Mouse (Mus musculus) midbrain, embryonic 16.5 days (tissue): ENCODE results near the gene Baz2b. TPM values are rescaled to one million over a fixed set of nuclear protein-coding genes. Genes with fewer than 3 reads are reported as not detected.
A peak's percentile ranks its signal among the peaks of the same experiment; 100 is the strongest.

ENCODE experiments used
- ATAC-seq: fragments of 200-750 bp; cut with Nextera tagmentation; 2 replicates; pipeline ENCODE4 v1.8.0; 2017; ENCODE audit warnings: moderate TSS enrichment
- H3K27ac ChIP-seq: fragments of 300-500 bp; sonication (generic); 2 replicates; pipeline ENCODE4 v1.5.1; 2014; ENCODE audit warnings: mild to moderate bottlenecking, low read length, mixed read lengths
- H3K27me3 ChIP-seq: fragments of 300-500 bp; sonication (generic); 2 replicates; pipeline ENCODE4 v1.6.1; 2014; ENCODE audit warnings: low read depth, low read length, mixed read lengths; ENCODE audit not compliant: control insufficient read depth, insufficient read depth
- H3K36me3 ChIP-seq: fragments of 300-500 bp; sonication (generic); 2 replicates; pipeline ENCODE4 v1.6.1; 2014; ENCODE audit warnings: mild to moderate bottlenecking, low read length, moderate library complexity, mixed read lengths; ENCODE audit not compliant: control insufficient read depth, insufficient read depth
- H3K4me1 ChIP-seq: fragments of 300-500 bp; sonication (generic); 2 replicates; pipeline ENCODE4 v1.6.1; 2014; ENCODE audit warnings: mild to moderate bottlenecking, low read length, mixed read lengths; ENCODE audit not compliant: control insufficient read depth, insufficient read depth
- H3K4me2 ChIP-seq: fragments of 300-500 bp; sonication (generic); 2 replicates; pipeline ENCODE4 v1.6.1; 2014; ENCODE audit warnings: mild to moderate bottlenecking, low read length, mixed read lengths
- H3K4me3 ChIP-seq: fragments of 300-500 bp; sonication (generic); 2 replicates; pipeline ENCODE4 v1.5.1; 2014; ENCODE audit warnings: low read depth, mild to moderate bottlenecking, low read length, moderate library complexity, mixed read lengths
- H3K9ac ChIP-seq: fragments of 300-500 bp; sonication (generic); 2 replicates; pipeline ENCODE4 v1.6.1; 2014; ENCODE audit warnings: low read depth, low read length, mixed read lengths
- H3K9me3 ChIP-seq: fragments of 300-500 bp; sonication (generic); replicated peaks from 2 replicates; pipeline ENCODE4 v1.6.1; 2014; ENCODE audit warnings: mild to moderate bottlenecking, low read length, mixed read lengths; ENCODE audit not compliant: control insufficient read depth, poor library complexity, severe bottlenecking
- WGBS: fragments of 180-500 bp; shearing (Covaris S2); extraction: QIAGEN DNeasy Blood & Tissue Kit; methylation state at CpG from one replicate; pipeline ENCODE4 v1.1.7; 2014; 5-methylcytosine and 5-hydroxymethylcytosine counted together
- polyA plus RNA-seq: library from polyadenylated mRNA; unstranded; fragments of >200 nt; fragmentation: Nextera tagmentation; extraction: Ambion mirVana; gene quantifications from 2 replicates; pipeline ENCODE4 v1.2.1, GENCODE M21; 2015

Baz2b gene
- polyA plus RNA-seq, 1 experiment from 2014 or later = 75.3 TPM

DNA sequence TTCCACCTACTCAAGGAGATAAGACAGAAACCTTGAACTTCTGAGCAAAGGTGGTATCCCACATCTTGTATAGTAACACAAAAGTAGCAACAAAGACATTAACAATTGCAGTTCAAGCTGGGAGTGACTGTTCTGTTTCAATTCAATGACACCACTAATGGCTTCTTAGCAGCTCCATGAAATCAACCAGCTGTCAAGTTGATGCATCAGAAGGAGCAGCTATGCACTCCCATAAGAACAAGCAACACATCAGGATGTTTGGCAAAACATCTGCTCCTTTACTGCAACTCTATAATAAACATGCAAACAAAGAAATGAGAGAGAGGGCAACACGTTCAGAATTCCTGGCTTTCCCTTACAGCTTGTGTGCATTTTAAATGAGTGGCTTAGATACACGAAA, 87.5 kb downstream of the Baz2b start:
- Histone ChIP-seq H3K4me1 (peaks cover 30% of the 10 kb centered on the region), H3K4me3 (no peak overlapping the region), H3K9ac (no peak overlapping the region), H3K36me3 (no peaks in the 10 kb centered on the region), H3K27ac (no peak overlapping the region), H3K27me3 (no peaks in the 10 kb centered on the region), H3K4me2 (peak overlapping the region; percentile 44), H3K9me3 (no peaks in the 10 kb centered on the region)
- no peak for ATAC-seq
- WGBS = 17% methylated on average over 2 of the region's 2 CpGs

DNA sequence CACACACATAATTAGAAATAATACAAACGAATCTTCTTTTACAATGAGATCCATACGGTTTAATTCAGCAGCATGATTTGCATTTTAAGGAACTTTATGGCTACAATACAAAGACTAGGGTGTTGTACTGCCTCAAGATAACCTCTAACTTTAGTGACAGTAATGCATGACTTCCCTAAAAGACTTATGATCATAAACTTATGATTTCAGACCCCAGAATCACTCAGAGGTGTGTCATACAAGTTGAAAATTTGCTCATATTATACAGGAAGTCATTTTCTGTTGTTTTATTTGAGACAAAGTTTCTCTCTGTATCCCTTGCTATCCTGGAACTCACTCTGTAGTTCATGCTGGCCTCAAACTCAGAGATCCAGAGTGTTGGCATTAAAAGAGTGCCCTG, 89.0 kb downstream of the Baz2b start:
- no peak for ATAC-seq
- no peaks in the 10 kb centered on the region for H3K27me3 ChIP-seq
- no peak overlapping the region for H3K9ac ChIP-seq
- WGBS = 82% methylated on average over 2 of the region's 2 CpGs
- no peak overlapping the region for H3K4me3 ChIP-seq
- no peak overlapping the region for H3K27ac ChIP-seq
- no peak overlapping the region for H3K4me2 ChIP-seq
- H3K36me3 ChIP-seq = no peaks in the 10 kb centered on the region
- peaks cover 25% of the 10 kb centered on the region for H3K4me1 ChIP-seq
- H3K9me3 ChIP-seq = no peaks in the 10 kb centered on the region

DNA sequence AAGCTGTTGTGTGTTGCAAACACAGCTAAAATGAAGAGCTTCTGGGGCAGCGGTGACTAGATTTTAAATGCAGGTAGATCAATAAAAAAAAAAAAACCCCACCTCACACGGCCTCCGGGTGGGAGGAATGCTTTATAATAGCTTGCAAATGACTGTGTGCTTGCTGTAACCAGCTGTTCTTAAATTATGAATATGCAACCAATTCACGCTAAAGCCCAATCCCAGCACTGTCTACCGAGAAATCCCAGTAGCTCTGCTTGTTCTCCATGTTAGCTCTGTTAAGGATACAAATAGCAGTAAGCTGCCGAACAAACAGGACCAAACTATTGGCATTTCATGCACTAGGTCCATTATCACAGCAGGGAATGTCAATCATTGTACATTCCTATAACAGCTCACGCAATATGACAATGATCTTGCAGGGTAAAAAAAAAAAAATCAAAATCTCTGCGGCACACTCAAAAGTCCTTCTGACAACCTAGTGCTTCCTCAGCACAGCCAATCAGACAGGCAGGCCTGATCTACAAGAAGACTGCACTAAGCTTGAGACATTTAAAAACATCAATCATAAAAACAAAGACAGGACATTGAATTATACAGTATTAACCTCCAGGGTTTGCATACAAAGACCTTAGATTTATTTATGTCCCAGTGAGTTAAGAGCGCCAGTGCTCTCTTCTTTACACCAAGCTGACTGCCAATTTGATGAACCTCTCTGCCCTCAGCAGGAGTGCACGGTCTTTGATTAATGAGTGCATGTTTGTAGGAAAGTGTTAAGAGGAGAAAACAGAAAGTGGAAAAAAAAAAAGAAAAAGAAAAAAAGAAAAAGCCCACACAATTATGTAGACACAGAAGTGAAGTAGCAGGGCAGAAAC, 90.7 kb downstream of the Baz2b start:
- no peak overlapping the region for H3K4me3 ChIP-seq
- no peaks in the 10 kb centered on the region for H3K9me3 ChIP-seq
- no peak overlapping the region for H3K9ac ChIP-seq
- WGBS = 13% methylated on average over 10 of the region's 10 CpGs
- H3K4me1 ChIP-seq = peaks cover 25% of the 10 kb centered on the region
- peak overlapping the region; percentile 24 for H3K4me2 ChIP-seq
- peak overlapping the region; percentile 35; the same call in 1 of the 2 replicates for H3K27ac ChIP-seq
- H3K36me3 ChIP-seq = no peaks in the 10 kb centered on the region
- H3K27me3 ChIP-seq = no peaks in the 10 kb centered on the region
- ATAC-seq = peak; percentile 52; the same call in 1 of the 2 replicates

DNA sequence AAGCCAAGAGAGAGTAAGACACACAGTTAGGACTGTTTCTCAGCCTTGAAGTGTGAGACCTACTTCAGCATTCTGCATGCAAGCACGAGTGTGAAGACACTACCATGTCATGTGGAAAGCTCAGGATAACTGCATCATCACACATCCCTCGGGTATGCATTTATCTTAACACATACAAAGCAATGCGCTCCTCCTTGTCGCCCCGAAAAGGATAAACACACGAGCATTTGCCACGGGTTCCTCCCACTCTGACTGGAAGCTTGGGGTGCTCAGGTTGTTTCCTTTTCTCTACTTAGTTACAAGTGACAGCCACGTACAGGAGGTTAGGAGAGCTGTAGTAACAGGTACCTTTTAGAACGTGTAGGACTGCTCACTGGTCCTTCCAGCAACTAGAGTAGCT, 91.8 kb downstream of the Baz2b start:
- Histone ChIP-seq H3K4me3 (no peak overlapping the region), H3K4me2 (no peak overlapping the region), H3K27me3 (no peaks in the 10 kb centered on the region), H3K4me1 (peaks cover 27% of the 10 kb centered on the region), H3K27ac (no peak overlapping the region; the same call in 1 of the 2 replicates), H3K9me3 (no peaks in the 10 kb centered on the region), H3K36me3 (no peaks in the 10 kb centered on the region), H3K9ac (no peak overlapping the region)
- 64% methylated on average over 9 of the region's 9 CpGs for WGBS
- peak; percentile 21; the same call in 1 of the 2 replicates for ATAC-seq

- WGBS = 44% methylated on average over 12 of the region's 12 CpGs
- Histone ChIP-seq H3K27ac (no peak overlapping the region), H3K4me2 (no peak overlapping the region), H3K9me3 (no peaks in the 10 kb centered on the region), H3K36me3 (0 out of 2 replicates have a peak, but pooled peaks cover 4% of the 10 kb centered on the region), H3K4me3 (no peak overlapping the region), H3K27me3 (no peaks in the 10 kb centered on the region), H3K9ac (no peak overlapping the region), H3K4me1 (peaks cover 20% of the 10 kb centered on the region)
- ATAC-seq = no peak
Measured at GRCm38 (mm10) chr2:60115891-60116554, 93.6 kb downstream of the Baz2b start.

GRCm38 (mm10) chr2:60114901-60115300, 94.7 kb downstream of the Baz2b start:
- H3K4me2 ChIP-seq = no peak overlapping the region
- ATAC-seq = no peak
- 87% methylated on average over 4 of the region's 4 CpGs for WGBS
- H3K27me3 ChIP-seq = no peaks in the 10 kb centered on the region
- no peak overlapping the region for H3K9ac ChIP-seq
- H3K36me3 ChIP-seq = 0 out of 2 replicates have a peak, but pooled peaks cover 4% of the 10 kb centered on the region
- H3K27ac ChIP-seq = no peak overlapping the region
- H3K4me3 ChIP-seq = no peak overlapping the region
- H3K4me1 ChIP-seq = peaks cover 20% of the 10 kb centered on the region
- no peaks in the 10 kb centered on the region for H3K9me3 ChIP-seq

GRCm38 (mm10) chr2:60113661-60114560, 95.7 kb downstream of the Baz2b start:
- no peak overlapping the region for H3K4me2 ChIP-seq
- no peaks in the 10 kb centered on the region for H3K27me3 ChIP-seq
- no peaks in the 10 kb centered on the region for H3K9me3 ChIP-seq
- no peak for ATAC-seq
- no peak overlapping the region for H3K9ac ChIP-seq
- peaks cover 16% of the 10 kb centered on the region for H3K4me1 ChIP-seq
- H3K36me3 ChIP-seq = 0 out of 2 replicates have a peak, but pooled peaks cover 4% of the 10 kb centered on the region
- 84% methylated on average over 12 of the region's 12 CpGs for WGBS
- H3K4me3 ChIP-seq = no peak overlapping the region
- no peak overlapping the region for H3K27ac ChIP-seq

DNA sequence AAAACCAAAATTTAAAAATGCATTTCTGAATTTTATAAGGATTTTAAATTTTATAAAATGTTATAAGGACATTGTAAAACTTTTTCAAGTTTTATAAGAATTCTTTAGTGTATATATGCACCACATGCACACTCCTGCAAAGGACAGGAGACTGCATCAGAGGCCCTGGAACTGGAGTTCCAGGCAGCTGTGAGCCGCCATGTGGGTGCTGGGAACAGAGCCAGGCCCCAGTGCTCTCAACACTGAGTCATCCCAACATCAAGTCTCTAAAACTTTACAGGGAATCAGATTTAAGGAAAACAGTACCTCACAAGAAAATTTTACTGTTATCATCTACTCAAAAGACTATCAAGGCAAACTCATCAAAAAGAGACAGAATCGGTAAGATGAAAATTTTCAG, 97.5 kb downstream of the Baz2b start:
- 97% methylated on average over 2 of the region's 2 CpGs for WGBS
- H3K4me2 ChIP-seq = no peak overlapping the region
- H3K4me3 ChIP-seq = no peak overlapping the region
- no peak overlapping the region for H3K27ac ChIP-seq
- no peak overlapping the region for H3K9ac ChIP-seq
- ATAC-seq = no peak
- H3K36me3 ChIP-seq = 0 out of 2 replicates have a peak, but pooled peaks cover 4% of the 10 kb centered on the region
- H3K4me1 ChIP-seq = peaks cover 4% of the 10 kb centered on the region
- no peaks in the 10 kb centered on the region for H3K27me3 ChIP-seq
- H3K9me3 ChIP-seq = no peaks in the 10 kb centered on the region
